Mouse (Mus musculus): ENCODE results near the gene Tsc22d1. TPM values are rescaled to one million over a fixed set of nuclear protein-coding genes. Genes with fewer than 3 reads are reported as not detected.
A peak's percentile ranks its signal among the peaks of the same experiment; 100 is the strongest.

Tsc22d1 gene
- polyA plus RNA-seq, 1 experiment: 281 TPM

DNA sequence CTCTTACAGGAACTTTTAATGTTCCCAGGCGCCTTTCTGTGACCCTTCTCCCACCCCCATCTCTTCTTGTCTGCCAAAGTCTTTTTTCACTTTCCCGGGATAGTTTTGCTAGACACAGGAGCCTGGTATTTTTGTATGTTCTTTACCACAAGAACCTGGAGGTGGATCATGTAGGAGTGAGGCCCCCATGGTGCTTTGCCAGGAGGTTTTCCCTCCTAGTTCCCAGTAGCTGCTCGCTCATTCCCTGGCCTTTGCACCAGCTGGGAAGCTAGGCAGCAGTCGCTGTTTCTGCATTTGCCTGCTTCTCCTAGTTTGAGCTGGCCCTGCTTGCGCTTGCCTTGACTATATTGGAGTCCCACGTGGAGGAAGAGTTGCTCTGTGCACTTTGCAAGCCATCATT, 36.2 kb downstream of the Tsc22d1 start:
- Histone ChIP-seq H3K4me2 (ENCODE audit: low read depth) (no peak overlapping the region), H3K4me3 (no peak overlapping the region), H3ac (ENCODE audit: control insufficient read depth, insufficient read length) (no peak overlapping the region), H3K27me3 (ENCODE audit: control insufficient read depth, insufficient read depth, insufficient read length) (no peaks in the 10 kb centered on the region), H3K36me3 (ENCODE audit: control insufficient read depth, insufficient read depth) (peaks cover 5% of the 10 kb centered on the region), H3K79me2 (ENCODE audit: control insufficient read depth, insufficient read depth) (no peaks in the 10 kb centered on the region)
- TF ChIP-seq TCF12 (IDR thresholded peaks at IDR 0.05; ENCODE audit: insufficient read depth, poor library complexity, severe bottlenecking) (no peak), CEBPB (IDR thresholded peaks at IDR 0.05; ENCODE audit: insufficient read depth, poor library complexity, severe bottlenecking) (no peak), POLR2A (IDR thresholded peaks at IDR 0.05; ENCODE audit: insufficient read length, low read depth) (no peak), MAX (IDR thresholded peaks at IDR 0.05; ENCODE audit: low read depth) (no peak), TCF3 (IDR thresholded peaks at IDR 0.05; ENCODE audit: insufficient read length, low read depth) (no peak), MYOD1 (IDR thresholded peaks at IDR 0.05; ENCODE audit: control insufficient read depth in 1 of 3, insufficient read length in 2 of 3, low read depth in 2 of 3) (no peak), SRF (IDR thresholded peaks at IDR 0.05; ENCODE audit: control insufficient read depth, insufficient read length, low read depth) (no peak), REST (IDR thresholded peaks at IDR 0.05; ENCODE audit: insufficient read depth, insufficient read length) (no peak)

DNA sequence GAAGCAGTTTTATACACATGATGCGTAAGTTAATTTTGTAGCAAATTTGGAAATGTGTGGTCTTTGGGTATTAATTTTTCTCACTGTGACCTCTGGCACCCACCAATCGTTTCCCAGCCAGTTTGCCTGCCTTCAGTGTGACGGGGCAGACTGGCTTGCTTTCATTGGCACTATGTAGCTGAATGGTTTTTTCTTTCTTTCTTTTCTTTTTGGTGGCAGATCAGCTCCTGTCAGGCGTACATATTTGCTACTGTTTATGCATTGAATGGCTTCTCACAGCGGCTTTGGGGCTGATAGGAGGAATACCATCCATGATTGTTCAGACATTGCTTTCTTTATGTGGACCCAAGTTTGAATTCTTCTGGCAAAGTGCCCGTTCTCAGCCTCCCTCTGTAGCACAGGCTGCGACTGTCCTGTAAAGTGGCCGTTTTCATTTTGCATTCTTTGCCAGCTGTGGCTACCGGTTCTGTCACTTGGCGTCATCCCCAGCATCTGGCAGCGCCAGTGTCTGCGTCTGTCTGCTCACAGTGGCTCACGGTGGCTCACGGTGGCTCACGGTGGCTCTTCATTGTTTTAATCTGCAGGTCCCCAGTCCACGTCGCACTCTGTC, 38.1 kb downstream of the Tsc22d1 start:
- TF ChIP-seq USF1 (IDR thresholded peaks at IDR 0.05; ENCODE audit: low read depth) (no peak), POLR2AphosphoS2 (IDR thresholded peaks at IDR 0.05; ENCODE audit: insufficient read length, low read depth) (no peak), CEBPB (IDR thresholded peaks at IDR 0.05; ENCODE audit: insufficient read depth, poor library complexity, severe bottlenecking) (no peak), MYOG (IDR thresholded peaks at IDR 0.05; ENCODE audit: control insufficient read depth in 1 of 3, insufficient read depth in 1 of 3, insufficient read length in 2 of 3, low read depth in 2 of 3) (no peak), TCF3 (IDR thresholded peaks at IDR 0.05; ENCODE audit: insufficient read length, low read depth) (no peak), TCF12 (IDR thresholded peaks at IDR 0.05; ENCODE audit: insufficient read depth, poor library complexity, severe bottlenecking) (no peak), SRF (IDR thresholded peaks at IDR 0.05; ENCODE audit: control insufficient read depth, insufficient read length, low read depth) (no peak), MAX (IDR thresholded peaks at IDR 0.05; ENCODE audit: low read depth) (no peak), POLR2A (IDR thresholded peaks at IDR 0.05; ENCODE audit: insufficient read length, low read depth) (no peak), REST (IDR thresholded peaks at IDR 0.05; ENCODE audit: insufficient read depth, insufficient read length) (no peak), E2F4 (IDR thresholded peaks at IDR 0.05; ENCODE audit: insufficient read depth) (no peak), MYOD1 (IDR thresholded peaks at IDR 0.05; ENCODE audit: control insufficient read depth in 1 of 3, insufficient read length in 2 of 3, low read depth in 2 of 3) (no peak)
- Histone ChIP-seq H3K79me2 (ENCODE audit: control insufficient read depth, insufficient read depth) (no peaks in the 10 kb centered on the region), H3K4me3 (no peak overlapping the region), H3ac (ENCODE audit: control insufficient read depth, insufficient read length) (no peak overlapping the region), H3K27me3 (ENCODE audit: control insufficient read depth, insufficient read depth, insufficient read length) (no peaks in the 10 kb centered on the region), H3K36me3 (ENCODE audit: control insufficient read depth, insufficient read depth) (peaks cover 5% of the 10 kb centered on the region), H3K4me2 (ENCODE audit: low read depth) (no peak overlapping the region)

DNA sequence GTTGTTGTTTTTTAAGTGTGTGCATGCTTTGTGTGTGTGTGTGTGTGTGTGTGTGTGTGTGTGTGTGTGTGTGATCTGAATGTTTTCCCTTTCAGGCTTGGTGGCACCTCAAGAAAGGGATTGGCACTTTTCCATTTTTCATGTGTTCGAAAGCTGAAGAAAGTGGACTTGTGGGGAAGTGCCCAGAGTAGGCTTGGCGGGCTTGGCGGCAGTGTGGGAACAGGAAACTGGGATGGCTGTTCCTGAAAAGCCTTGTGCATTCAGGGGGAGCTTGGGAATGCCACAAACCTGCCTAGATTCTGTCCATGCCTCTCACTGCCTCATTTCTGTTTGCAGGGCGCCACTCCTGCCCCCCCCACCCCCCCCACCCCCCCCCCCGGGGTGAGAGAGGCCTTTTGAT, 39.9 kb downstream of the Tsc22d1 start:
- no peaks in the 10 kb centered on the region for H3K79me2 ChIP-seq (ENCODE audit: control insufficient read depth, insufficient read depth)
- no peak for TF ChIP-seq TCF3 (IDR thresholded peaks at IDR 0.05; ENCODE audit: insufficient read length, low read depth)
- no peak for TF ChIP-seq CEBPB (IDR thresholded peaks at IDR 0.05; ENCODE audit: insufficient read depth, poor library complexity, severe bottlenecking)
- TF ChIP-seq MAX (IDR thresholded peaks at IDR 0.05; ENCODE audit: low read depth): no peak
- no peak for TF ChIP-seq MYOG (IDR thresholded peaks at IDR 0.05; ENCODE audit: control insufficient read depth in 1 of 3, insufficient read depth in 1 of 3, insufficient read length in 2 of 3, low read depth in 2 of 3)
- TF ChIP-seq TCF12 (IDR thresholded peaks at IDR 0.05; ENCODE audit: insufficient read depth, poor library complexity, severe bottlenecking): no peak
- no peak for TF ChIP-seq REST (IDR thresholded peaks at IDR 0.05; ENCODE audit: insufficient read depth, insufficient read length)
- TF ChIP-seq MYOD1 (IDR thresholded peaks at IDR 0.05; ENCODE audit: control insufficient read depth in 1 of 3, insufficient read length in 2 of 3, low read depth in 2 of 3): no peak
- no peak for TF ChIP-seq POLR2AphosphoS2 (IDR thresholded peaks at IDR 0.05; ENCODE audit: insufficient read length, low read depth)
- TF ChIP-seq USF1 (IDR thresholded peaks at IDR 0.05; ENCODE audit: low read depth): no peak
- no peak for TF ChIP-seq SRF (IDR thresholded peaks at IDR 0.05; ENCODE audit: control insufficient read depth, insufficient read length, low read depth)
- TF ChIP-seq POLR2A (IDR thresholded peaks at IDR 0.05; ENCODE audit: insufficient read length, low read depth): no peak
- no peak for TF ChIP-seq E2F4 (IDR thresholded peaks at IDR 0.05; ENCODE audit: insufficient read depth)
- no peak overlapping the region for H3K4me2 ChIP-seq (ENCODE audit: low read depth)
- no peak overlapping the region for H3ac ChIP-seq (ENCODE audit: control insufficient read depth, insufficient read length)
- no peak overlapping the region for H3K4me3 ChIP-seq
- peaks cover 4% of the 10 kb centered on the region for H3K36me3 ChIP-seq (ENCODE audit: control insufficient read depth, insufficient read depth)
- H3K27me3 ChIP-seq (ENCODE audit: control insufficient read depth, insufficient read depth, insufficient read length): no peaks in the 10 kb centered on the region

GRCm38 (mm10) chr14:76455159-76455558, 40.4 kb downstream of the Tsc22d1 start:
- H3ac ChIP-seq (ENCODE audit: control insufficient read depth, insufficient read length): no peak overlapping the region
- peak overlapping the region; percentile 24 for H3K4me2 ChIP-seq (ENCODE audit: low read depth)
- H3K36me3 ChIP-seq (ENCODE audit: control insufficient read depth, insufficient read depth): no peaks in the 10 kb centered on the region
- no peaks in the 10 kb centered on the region for H3K27me3 ChIP-seq (ENCODE audit: control insufficient read depth, insufficient read depth, insufficient read length)
- TF ChIP-seq CEBPB (IDR thresholded peaks at IDR 0.05; ENCODE audit: insufficient read depth, poor library complexity, severe bottlenecking): no peak
- TF ChIP-seq SRF (IDR thresholded peaks at IDR 0.05; ENCODE audit: control insufficient read depth, insufficient read length, low read depth): no peak
- TF ChIP-seq POLR2A (IDR thresholded peaks at IDR 0.05; ENCODE audit: insufficient read length, low read depth): no peak
- no peak for TF ChIP-seq MYOG (IDR thresholded peaks at IDR 0.05; ENCODE audit: control insufficient read depth in 1 of 3, insufficient read depth in 1 of 3, insufficient read length in 2 of 3, low read depth in 2 of 3)
- TF ChIP-seq MAX (IDR thresholded peaks at IDR 0.05; ENCODE audit: low read depth): no peak
- no peak for TF ChIP-seq REST (IDR thresholded peaks at IDR 0.05; ENCODE audit: insufficient read depth, insufficient read length)
- TF ChIP-seq E2F4 (IDR thresholded peaks at IDR 0.05; ENCODE audit: insufficient read depth): no peak
- no peak for TF ChIP-seq TCF3 (IDR thresholded peaks at IDR 0.05; ENCODE audit: insufficient read length, low read depth)
- TF ChIP-seq USF1 (IDR thresholded peaks at IDR 0.05; ENCODE audit: low read depth): no peak
- TF ChIP-seq POLR2AphosphoS2 (IDR thresholded peaks at IDR 0.05; ENCODE audit: insufficient read length, low read depth): no peak
- no peak for TF ChIP-seq MYOD1 (IDR thresholded peaks at IDR 0.05; ENCODE audit: control insufficient read depth in 1 of 3, insufficient read length in 2 of 3, low read depth in 2 of 3)
- TF ChIP-seq TCF12 (IDR thresholded peaks at IDR 0.05; ENCODE audit: insufficient read depth, poor library complexity, severe bottlenecking): no peak
- no peaks in the 10 kb centered on the region for H3K79me2 ChIP-seq (ENCODE audit: control insufficient read depth, insufficient read depth)
- H3K4me3 ChIP-seq: no peak overlapping the region

All from myocyte (in vitro differentiated cells).